Mouse (Mus musculus): ENCODE measurements around the gene 4933402D24Rik. TPM values are rescaled to one million over a fixed set of nuclear protein-coding genes. Genes with fewer than 3 reads are reported as not detected.

The 4933402D24Rik gene
- polyA plus RNA-seq, 1 experiment from 2014 or later = not detected

DNA sequence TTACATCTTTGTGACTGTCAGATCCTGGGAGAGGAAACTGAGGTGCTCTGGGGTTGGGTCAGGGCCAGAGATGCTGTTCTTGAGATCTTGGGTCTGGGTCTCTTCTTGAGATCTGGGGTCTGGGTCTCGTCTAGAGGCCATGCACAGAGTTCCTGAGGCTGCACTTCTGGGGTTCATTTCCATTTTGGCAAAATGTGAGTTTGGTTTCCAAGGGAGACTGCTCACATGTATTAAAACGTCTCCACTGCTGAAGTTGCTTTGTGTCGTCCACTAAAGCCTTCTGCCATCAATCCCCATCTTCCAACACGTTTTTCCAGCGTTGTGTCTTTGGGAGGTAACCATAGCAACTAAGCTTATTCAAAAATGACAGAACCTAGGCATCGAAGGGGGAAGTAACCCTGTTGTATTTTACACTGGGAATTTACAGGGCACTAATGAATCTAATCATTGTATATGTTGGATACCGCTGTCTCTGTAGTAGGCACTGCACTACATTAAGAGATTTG, 5.1 kb downstream of the 4933402D24Rik start:
- Histone ChIP-seq H3K27me3 (replicated peaks; ENCODE audit: control insufficient read depth, insufficient read depth, low read length) (no peaks in the 10 kb centered on the region), H3K4me1 (replicated peaks; ENCODE audit: control insufficient read depth, insufficient read depth, low read length) (0 out of 2 replicates have a peak, but pooled peaks cover 3% of the 10 kb centered on the region), H3K27ac (ENCODE audit: low read depth) (peak overlapping the region; percentile 27; the same call in 1 of the 2 replicates), H3K9ac (ENCODE audit: low read length) (no peak overlapping the region), H3K9me3 (ENCODE audit: control insufficient read depth, low read length) (no peaks in the 10 kb centered on the region), H3K4me2 (ENCODE audit: low read length) (no peak overlapping the region), H3K4me3 (ENCODE audit: low read depth, low read length) (no peak overlapping the region), H3K36me3 (ENCODE audit: control insufficient read depth, insufficient read depth, low read length) (no peaks in the 10 kb centered on the region)
- DNase-seq (ENCODE audit: low spot score) = no peak
- 48% methylated on average over 7 of the region's 7 CpGs for WGBS
- no peak for ATAC-seq (replicated peaks; ENCODE audit: low FRiP score, low TSS enrichment, low read depth)

DNA sequence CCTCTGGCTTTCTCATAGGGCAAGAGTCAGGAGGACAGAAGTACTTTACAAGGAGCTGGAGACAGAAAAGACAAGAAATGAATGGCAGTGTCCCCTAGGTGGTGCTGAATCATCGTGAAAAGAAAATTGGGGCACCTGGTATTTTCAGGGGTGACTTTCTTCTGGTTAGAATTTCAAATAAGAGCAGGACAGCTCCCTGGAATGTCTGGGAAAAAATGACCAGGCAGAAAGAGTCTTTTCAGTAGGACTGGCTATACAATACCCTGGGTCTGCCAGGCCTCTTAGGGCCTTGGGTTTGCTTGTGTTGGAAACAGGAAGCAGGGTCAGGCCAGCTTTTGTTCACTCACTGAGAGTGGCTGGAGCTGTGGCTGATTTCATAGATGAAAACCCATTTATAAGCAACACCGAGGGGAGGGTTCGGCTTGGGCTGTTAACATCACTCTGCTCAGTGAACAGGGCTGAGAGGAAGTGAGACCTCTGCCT, 5.8 kb downstream of the 4933402D24Rik start:
- 0 out of 2 replicates have a peak, but pooled peaks have one; percentile 53 for ATAC-seq (replicated peaks; ENCODE audit: low FRiP score, low TSS enrichment, low read depth)
- Histone ChIP-seq H3K4me3 (ENCODE audit: low read depth, low read length) (no peak overlapping the region), H3K9ac (ENCODE audit: low read length) (no peak overlapping the region), H3K4me1 (replicated peaks; ENCODE audit: control insufficient read depth, insufficient read depth, low read length) (0 out of 2 replicates have a peak, but pooled peaks cover 3% of the 10 kb centered on the region), H3K36me3 (ENCODE audit: control insufficient read depth, insufficient read depth, low read length) (no peaks in the 10 kb centered on the region), H3K27ac (ENCODE audit: low read depth) (0 out of 2 replicates have a peak overlapping the region, but pooled peaks have one; percentile 27), H3K4me2 (ENCODE audit: low read length) (no peak overlapping the region), H3K9me3 (ENCODE audit: control insufficient read depth, low read length) (no peaks in the 10 kb centered on the region), H3K27me3 (replicated peaks; ENCODE audit: control insufficient read depth, insufficient read depth, low read length) (no peaks in the 10 kb centered on the region)
- DNase-seq (ENCODE audit: low spot score) = peak; percentile 66
- 15% methylated on average over 3 of the region's 3 CpGs for WGBS

DNA sequence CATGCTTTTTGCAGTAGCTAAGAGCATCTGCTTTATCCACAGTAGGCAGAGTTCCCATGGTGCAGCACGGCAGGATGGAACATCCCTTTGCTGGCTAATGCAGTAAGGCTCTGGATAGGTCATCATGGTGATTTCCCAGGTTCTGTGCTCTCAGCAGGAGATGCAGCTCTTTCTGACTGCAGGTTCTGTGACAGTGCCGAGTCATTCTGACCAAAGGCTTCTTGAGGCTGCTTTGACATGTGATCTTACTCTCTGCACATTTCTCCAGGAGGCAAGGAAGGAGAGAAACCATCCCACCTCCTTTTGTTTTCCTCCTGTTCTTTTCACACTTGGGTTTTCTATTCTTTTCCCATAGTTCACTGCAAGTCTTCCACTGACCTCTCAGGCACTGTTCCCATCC, 13.1 kb downstream of the 4933402D24Rik start:
- H3K4me1 ChIP-seq (replicated peaks; ENCODE audit: control insufficient read depth, insufficient read depth, low read length) = no peaks in the 10 kb centered on the region
- H3K4me3 ChIP-seq (ENCODE audit: low read depth, low read length) = no peak overlapping the region
- peaks cover 21% of the 10 kb centered on the region for H3K36me3 ChIP-seq (ENCODE audit: control insufficient read depth, insufficient read depth, low read length)
- H3K4me2 ChIP-seq (ENCODE audit: low read length) = no peak overlapping the region
- WGBS = 74% methylated on average over 2 of the region's 2 CpGs
- H3K27me3 ChIP-seq (replicated peaks; ENCODE audit: control insufficient read depth, insufficient read depth, low read length) = no peaks in the 10 kb centered on the region
- DNase-seq (ENCODE audit: low spot score) (no peak), ATAC-seq (replicated peaks; ENCODE audit: low FRiP score, low TSS enrichment, low read depth) (no peak)
- no peak overlapping the region for H3K27ac ChIP-seq (ENCODE audit: low read depth)
- H3K9me3 ChIP-seq (ENCODE audit: control insufficient read depth, low read length) = no peaks in the 10 kb centered on the region
- H3K9ac ChIP-seq (ENCODE audit: low read length) = no peak overlapping the region

GRCm38 (mm10) chr1:63730240-63730771, 38.8 kb downstream of the 4933402D24Rik start, which contains the start of the genes Mdh1b and Fastkd2:
TSS of gene Mdh1b (minus strand) at chr1:63730318.
TSS of gene Fastkd2 (plus strand) at chr1:63730614.
- WGBS = under 1% methylated on average over 31 of the region's 31 CpGs
- ATAC-seq (replicated peaks; ENCODE audit: low FRiP score, low TSS enrichment, low read depth) = peak; percentile 95
- no peak within 1 kb of the TSS for H3K27ac ChIP-seq (ENCODE audit: low read depth)

GRCm38 (mm10) chr1:63729796-63730195, 39.3 kb downstream of the 4933402D24Rik start:
- Histone ChIP-seq H3K9ac (ENCODE audit: low read length) (peak overlapping the region; percentile 75), H3K27ac (ENCODE audit: low read depth) (no peak overlapping the region), H3K4me1 (replicated peaks; ENCODE audit: control insufficient read depth, insufficient read depth, low read length) (peaks cover 7% of the 10 kb centered on the region; the same call in 1 of the 2 replicates), H3K4me3 (ENCODE audit: low read depth, low read length) (peak overlapping the region; percentile 70), H3K27me3 (replicated peaks; ENCODE audit: control insufficient read depth, insufficient read depth, low read length) (no peaks in the 10 kb centered on the region), H3K4me2 (ENCODE audit: low read length) (peak overlapping the region; percentile 62), H3K36me3 (ENCODE audit: control insufficient read depth, insufficient read depth, low read length) (no peaks in the 10 kb centered on the region), H3K9me3 (ENCODE audit: control insufficient read depth, low read length) (no peaks in the 10 kb centered on the region)
- WGBS = 50% methylated on average over 8 of the region's 8 CpGs
- peak; percentile 30; the same call in 1 of the 2 replicates for ATAC-seq (replicated peaks; ENCODE audit: low FRiP score, low TSS enrichment, low read depth)
- DNase-seq (ENCODE audit: low spot score) = no peak

More at GRCm38 (mm10) chr1:63730240-63730771, 38.8 kb downstream of the 4933402D24Rik start, which contains the start of the genes Mdh1b and Fastkd2:
- no peaks in the 10 kb centered on the region for H3K9me3 ChIP-seq (ENCODE audit: control insufficient read depth, low read length)
- no peaks in the 10 kb centered on the region for H3K36me3 ChIP-seq (ENCODE audit: control insufficient read depth, insufficient read depth, low read length)
- peak; percentile 94 for DNase-seq (ENCODE audit: low spot score)
- H3K27me3 ChIP-seq (replicated peaks; ENCODE audit: control insufficient read depth, insufficient read depth, low read length) = no peaks in the 10 kb centered on the region
- peak within 1 kb of the TSS; percentile 62 for H3K4me2 ChIP-seq (ENCODE audit: low read length)
- H3K4me3 ChIP-seq (ENCODE audit: low read depth, low read length) = peak within 1 kb of the TSS; percentile 70
- peak within 1 kb of the TSS; percentile 75 for H3K9ac ChIP-seq (ENCODE audit: low read length)
- peaks cover 7% of the 10 kb centered on the region; the same call in 1 of the 2 replicates for H3K4me1 ChIP-seq (replicated peaks; ENCODE audit: control insufficient read depth, insufficient read depth, low read length)

DNA sequence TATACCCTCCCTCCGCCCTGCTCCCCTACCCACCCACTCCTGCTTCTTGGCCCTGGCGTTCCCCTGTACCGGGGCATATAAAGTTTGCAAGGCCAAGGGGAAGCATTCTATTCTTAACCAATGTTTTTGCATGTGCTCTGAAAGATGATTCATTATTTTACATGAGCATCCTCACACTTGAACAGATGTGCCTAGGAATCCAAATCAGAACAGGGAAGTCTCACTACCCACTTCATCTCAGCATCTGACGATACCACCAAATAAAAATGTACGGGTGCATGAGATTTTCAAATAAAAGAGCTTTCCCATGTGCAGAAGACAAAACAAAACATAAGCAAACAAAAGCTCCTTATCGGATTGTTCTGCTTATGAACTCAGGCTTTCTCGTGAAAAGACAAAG, 48.9 kb downstream of the 4933402D24Rik start:
- no peak overlapping the region for H3K4me2 ChIP-seq (ENCODE audit: low read length)
- H3K4me1 ChIP-seq (replicated peaks; ENCODE audit: control insufficient read depth, insufficient read depth, low read length) = no peaks in the 10 kb centered on the region
- no peak for ATAC-seq (replicated peaks; ENCODE audit: low FRiP score, low TSS enrichment, low read depth)
- H3K36me3 ChIP-seq (ENCODE audit: control insufficient read depth, insufficient read depth, low read length) = no peaks in the 10 kb centered on the region
- H3K4me3 ChIP-seq (ENCODE audit: low read depth, low read length) = no peak overlapping the region
- no peak overlapping the region for H3K9ac ChIP-seq (ENCODE audit: low read length)
- 83% methylated on average over 7 of the region's 7 CpGs for WGBS
- DNase-seq (ENCODE audit: low spot score) = no peak
- no peaks in the 10 kb centered on the region for H3K9me3 ChIP-seq (ENCODE audit: control insufficient read depth, low read length)
- H3K27me3 ChIP-seq (replicated peaks; ENCODE audit: control insufficient read depth, insufficient read depth, low read length) = no peaks in the 10 kb centered on the region
- no peak overlapping the region for H3K27ac ChIP-seq (ENCODE audit: low read depth)

DNA sequence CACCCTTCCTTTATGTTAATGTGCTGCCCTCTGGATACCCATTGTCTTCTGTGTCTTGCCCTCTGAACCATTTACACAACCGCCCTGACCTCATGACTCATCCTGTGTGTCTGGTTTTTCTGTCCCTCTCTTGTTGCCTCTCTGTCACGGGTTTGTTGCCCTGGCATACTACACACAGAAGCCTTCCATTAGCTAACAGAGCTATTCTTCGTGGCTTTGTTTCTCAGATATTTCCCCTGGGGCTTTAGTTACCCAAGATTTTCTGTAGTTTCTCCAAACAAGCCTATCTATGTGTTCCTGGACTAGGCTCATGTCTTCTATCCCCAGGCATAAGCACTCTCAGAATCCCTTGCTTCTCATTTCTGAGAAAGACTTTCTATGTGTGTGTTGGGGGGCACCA, 60.2 kb downstream of the 4933402D24Rik start:
- Histone ChIP-seq H3K27me3 (replicated peaks; ENCODE audit: control insufficient read depth, insufficient read depth, low read length) (no peaks in the 10 kb centered on the region), H3K4me1 (replicated peaks; ENCODE audit: control insufficient read depth, insufficient read depth, low read length) (no peaks in the 10 kb centered on the region), H3K4me2 (ENCODE audit: low read length) (no peak overlapping the region), H3K9ac (ENCODE audit: low read length) (no peak overlapping the region), H3K36me3 (ENCODE audit: control insufficient read depth, insufficient read depth, low read length) (no peaks in the 10 kb centered on the region), H3K4me3 (ENCODE audit: low read depth, low read length) (no peak overlapping the region), H3K27ac (ENCODE audit: low read depth) (no peak overlapping the region), H3K9me3 (ENCODE audit: control insufficient read depth, low read length) (no peaks in the 10 kb centered on the region)
- DNase-seq (ENCODE audit: low spot score) (no peak), ATAC-seq (replicated peaks; ENCODE audit: low FRiP score, low TSS enrichment, low read depth) (no peak)
- WGBS = 53% methylated on average over 3 of the region's 3 CpGs

- 60% methylated on average over 5 of the region's 5 CpGs for WGBS
- no peak for ATAC-seq (replicated peaks; ENCODE audit: low FRiP score, low TSS enrichment, low read depth)
Measured at GRCm38 (mm10) chr1:63705733-63706132, 63.3 kb downstream of the 4933402D24Rik start.

More at GRCm38 (mm10) chr1:63705733-63706132, 63.3 kb downstream of the 4933402D24Rik start:
- H3K4me2 ChIP-seq (ENCODE audit: low read length) = no peak overlapping the region
- H3K9ac ChIP-seq (ENCODE audit: low read length) = no peak overlapping the region
- no peaks in the 10 kb centered on the region for H3K9me3 ChIP-seq (ENCODE audit: control insufficient read depth, low read length)
- no peak overlapping the region for H3K27ac ChIP-seq (ENCODE audit: low read depth)
- H3K4me1 ChIP-seq (replicated peaks; ENCODE audit: control insufficient read depth, insufficient read depth, low read length) = no peaks in the 10 kb centered on the region
- no peaks in the 10 kb centered on the region for H3K27me3 ChIP-seq (replicated peaks; ENCODE audit: control insufficient read depth, insufficient read depth, low read length)
- no peaks in the 10 kb centered on the region for H3K36me3 ChIP-seq (ENCODE audit: control insufficient read depth, insufficient read depth, low read length)
- no peak overlapping the region for H3K4me3 ChIP-seq (ENCODE audit: low read depth, low read length)
- DNase-seq (ENCODE audit: low spot score) = no peak
